Mouse (Mus musculus) liver, embryonic 13.5 days (tissue): ENCODE results near the gene Polr2l. TPM values are rescaled to one million over a fixed set of nuclear protein-coding genes. Genes with fewer than 3 reads are reported as not detected.
A peak's percentile ranks its signal among the peaks of the same experiment; 100 is the strongest.

Experiments
- ATAC-seq: fragments of 200-750 bp; cut with Nextera tagmentation; 2 replicates; pipeline ENCODE4 v1.8.0; 2017; ENCODE audit warnings: low read depth, mild to moderate bottlenecking, moderate number of reproducible peaks, moderate library complexity
- DNase-seq: peaks from one replicate; pipeline ENCODE4 v3.0.0; 2022
- H3K27ac ChIP-seq: fragments of 300-500 bp; sonication (generic); 2 replicates; pipeline ENCODE4 v1.5.1; 2015; ENCODE audit warnings: moderate library complexity, mild to moderate bottlenecking, inconsistent platforms
- H3K27me3 ChIP-seq: fragments of 300-500 bp; sonication (generic); 2 replicates; pipeline ENCODE4 v1.6.1; 2015; ENCODE audit warnings: mild to moderate bottlenecking, inconsistent platforms
- H3K36me3 ChIP-seq: fragments of 300-500 bp; sonication (generic); 2 replicates; pipeline ENCODE4 v1.6.1; 2015; ENCODE audit warnings: mild to moderate bottlenecking, inconsistent platforms
- H3K4me1 ChIP-seq: fragments of 300-500 bp; sonication (generic); replicated peaks from 2 replicates; pipeline ENCODE4 v1.6.1; 2015; ENCODE audit warnings: inconsistent platforms
- H3K4me2 ChIP-seq: fragments of 300-500 bp; sonication (generic); 2 replicates; pipeline ENCODE4 v1.6.1; 2015; ENCODE audit warnings: inconsistent platforms, mild to moderate bottlenecking, moderate library complexity
- H3K4me3 ChIP-seq: fragments of 300-500 bp; sonication (generic); replicated peaks from 2 replicates; pipeline ENCODE4 v1.5.1; 2015; ENCODE audit warnings: mild to moderate bottlenecking, inconsistent platforms
- H3K9ac ChIP-seq: fragments of 300-500 bp; sonication (generic); 2 replicates; pipeline ENCODE4 v1.6.1; 2015; ENCODE audit warnings: mild to moderate bottlenecking, inconsistent platforms
- H3K9me3 ChIP-seq: fragments of 300-500 bp; sonication (generic); replicated peaks from 2 replicates; pipeline ENCODE4 v1.6.1; 2016; ENCODE audit warnings: inconsistent platforms
- WGBS: fragments of 180-500 bp; shearing (Covaris S2); methylation state at CpG from one replicate; pipeline ENCODE4 v1.1.7; 2015; ENCODE audit not compliant: insufficient replicate concordance; 5-methylcytosine and 5-hydroxymethylcytosine counted together
- polyA plus RNA-seq: library from polyadenylated mRNA; unstranded; fragments of >200 nt; fragmentation: Nextera tagmentation; extraction: Ambion mirVana; gene quantifications from 2 replicates; pipeline ENCODE4 v1.2.1, GENCODE M21; 2015

Gene Polr2l
- polyA plus RNA-seq, 1 experiment from 2014 or later, result 72.4 TPM

- DNase-seq (peak; percentile 78), ATAC-seq (peak; percentile 68)
- peak within 1 kb of the TSS; percentile 79 for H3K27ac ChIP-seq
- H3K9me3 ChIP-seq, result no peaks in the 10 kb centered on the region
- H3K27me3 ChIP-seq, result no peaks in the 10 kb centered on the region
- H3K36me3 ChIP-seq, result peaks cover 49% of the 10 kb centered on the region
- peaks cover 65% of the 10 kb centered on the region for H3K4me1 ChIP-seq
- H3K4me3 ChIP-seq, result peak within 1 kb of the TSS; percentile 72
- H3K4me2 ChIP-seq, result peak within 1 kb of the TSS; percentile 97
- peak within 1 kb of the TSS; percentile 83 for H3K9ac ChIP-seq
- under 1% methylated on average over 25 of the region's 25 CpGs for WGBS
Measured at GRCm38 (mm10) chr7:141443828-141444237, 31.1 kb downstream of the Polr2l start, which contains the start of gene Pidd1. Gene Pidd1, minus strand, starts transcription at chr7:141444025.

GRCm38 (mm10) chr7:141443081-141443821 lies 31.7 kb downstream of the Polr2l start:
- peak; percentile 15 for ATAC-seq
- DNase-seq, result peak; percentile 42
- Histone ChIP-seq H3K4me2 (peak overlapping the region; percentile 97), H3K27me3 (no peaks in the 10 kb centered on the region), H3K9ac (peak overlapping the region; percentile 83), H3K9me3 (no peaks in the 10 kb centered on the region), H3K4me1 (peaks cover 63% of the 10 kb centered on the region), H3K27ac (peak overlapping the region; percentile 79), H3K36me3 (peaks cover 49% of the 10 kb centered on the region), H3K4me3 (peak overlapping the region; percentile 72)
- WGBS, result 19% methylated on average over 12 of the region's 12 CpGs

- Histone ChIP-seq H3K4me2 (peak overlapping the region; percentile 97), H3K27me3 (no peaks in the 10 kb centered on the region), H3K9me3 (no peaks in the 10 kb centered on the region), H3K4me1 (peaks cover 69% of the 10 kb centered on the region), H3K36me3 (peaks cover 54% of the 10 kb centered on the region), H3K27ac (peak overlapping the region; percentile 79; the same call in 1 of the 2 replicates), H3K9ac (peak overlapping the region; percentile 83), H3K4me3 (peak overlapping the region; percentile 72)
- 86% methylated on average over 13 of the region's 13 CpGs for WGBS
- DNase-seq (no peak), ATAC-seq (no peak)
Measured at GRCm38 (mm10) chr7:141442199-141442598, 32.7 kb downstream of the Polr2l start.

GRCm38 (mm10) chr7:141441460-141441859 lies 33.5 kb downstream of the Polr2l start:
- Histone ChIP-seq H3K27ac (peak overlapping the region; percentile 18; the same call in 1 of the 2 replicates), H3K9me3 (no peaks in the 10 kb centered on the region), H3K4me3 (no peak overlapping the region; the same call in 1 of the 2 replicates), H3K4me1 (peaks cover 71% of the 10 kb centered on the region), H3K36me3 (peaks cover 54% of the 10 kb centered on the region), H3K9ac (peak overlapping the region; percentile 83), H3K27me3 (no peaks in the 10 kb centered on the region), H3K4me2 (peak overlapping the region; percentile 97)
- ATAC-seq (no peak), DNase-seq (no peak)
- WGBS, result 92% methylated on average over 9 of the region's 9 CpGs

GRCm38 (mm10) chr7:141440613-141441012 lies 34.3 kb downstream of the Polr2l start:
- Histone ChIP-seq H3K27me3 (no peaks in the 10 kb centered on the region), H3K9me3 (no peaks in the 10 kb centered on the region), H3K4me3 (no peak overlapping the region), H3K9ac (no peak overlapping the region), H3K4me2 (no peak overlapping the region), H3K27ac (no peak overlapping the region), H3K36me3 (peaks cover 54% of the 10 kb centered on the region), H3K4me1 (peaks cover 78% of the 10 kb centered on the region)
- no peak for ATAC-seq
- WGBS, result 42% methylated on average over 6 of the region's 6 CpGs
- DNase-seq, result no peak

GRCm38 (mm10) chr7:141439811-141440210 lies 35.1 kb downstream of the Polr2l start:
- peaks cover 84% of the 10 kb centered on the region for H3K4me1 ChIP-seq

GRCm38 (mm10) chr7:141439140-141439679 lies 35.7 kb downstream of the Polr2l start:
- Histone ChIP-seq H3K27me3 (no peaks in the 10 kb centered on the region), H3K27ac (no peak overlapping the region; the same call in 1 of the 2 replicates), H3K4me1 (peaks cover 84% of the 10 kb centered on the region), H3K4me3 (no peak overlapping the region), H3K36me3 (peaks cover 54% of the 10 kb centered on the region), H3K4me2 (no peak overlapping the region), H3K9ac (no peak overlapping the region), H3K9me3 (no peaks in the 10 kb centered on the region)
- no peak for ATAC-seq
- no peak for DNase-seq
- WGBS, result 91% methylated on average over 10 of the region's 10 CpGs

More at GRCm38 (mm10) chr7:141439811-141440210, 35.1 kb downstream of the Polr2l start:
- no peak overlapping the region for H3K4me3 ChIP-seq
- DNase-seq (no peak), ATAC-seq (no peak)
- no peak overlapping the region for H3K9ac ChIP-seq
- H3K4me2 ChIP-seq, result no peak overlapping the region
- peaks cover 54% of the 10 kb centered on the region for H3K36me3 ChIP-seq
- no peaks in the 10 kb centered on the region for H3K27me3 ChIP-seq
- H3K27ac ChIP-seq, result no peak overlapping the region
- H3K9me3 ChIP-seq, result no peaks in the 10 kb centered on the region
- 90% methylated on average over 11 of the region's 11 CpGs for WGBS

GRCm38 (mm10) chr7:141438201-141438968 lies 36.5 kb downstream of the Polr2l start:
- Histone ChIP-seq H3K4me1 (peaks cover 86% of the 10 kb centered on the region), H3K9ac (peak overlapping the region; percentile 83; the same call in 1 of the 2 replicates), H3K9me3 (no peaks in the 10 kb centered on the region), H3K27me3 (no peaks in the 10 kb centered on the region), H3K36me3 (peaks cover 61% of the 10 kb centered on the region), H3K4me2 (no peak overlapping the region), H3K27ac (peak overlapping the region; percentile 36), H3K4me3 (no peak overlapping the region)
- 86% methylated on average over 12 of the region's 12 CpGs for WGBS
- ATAC-seq (no peak), DNase-seq (no peak)

- H3K4me1 ChIP-seq, result peaks cover 84% of the 10 kb centered on the region
- H3K36me3 ChIP-seq, result peaks cover 64% of the 10 kb centered on the region
- peak within 1 kb of the TSS; percentile 75 for H3K27ac ChIP-seq
- H3K4me3 ChIP-seq, result peak within 1 kb of the TSS; percentile 71
- peak within 1 kb of the TSS; percentile 83 for H3K9ac ChIP-seq
- 6% methylated on average over 53 of the region's 53 CpGs for whole genome bisulfite sequencing
- DNase-seq (peak; percentile 69), ATAC-seq (peak; percentile 78)
- H3K27me3 ChIP-seq, result no peaks in the 10 kb centered on the region
- peak within 1 kb of the TSS; percentile 93 for H3K4me2 ChIP-seq
- H3K9me3 ChIP-seq, result no peaks in the 10 kb centered on the region
Measured at GRCm38 (mm10) chr7:141437178-141438120, 37.5 kb downstream of the Polr2l start, which contains the start of gene Slc25a22. Gene Slc25a22, minus strand, starts transcription at chr7:141437892.

- H3K9ac ChIP-seq, result peak overlapping the region; percentile 83
- no peaks in the 10 kb centered on the region for H3K27me3 ChIP-seq
- H3K27ac ChIP-seq, result peak overlapping the region; percentile 75
- peak overlapping the region; percentile 71 for H3K4me3 ChIP-seq
- H3K4me2 ChIP-seq, result peak overlapping the region; percentile 93
- ATAC-seq (no peak), DNase-seq (no peak)
- 43% methylated on average over 2 of the region's 2 CpGs for WGBS
- peaks cover 81% of the 10 kb centered on the region for H3K4me1 ChIP-seq
- H3K36me3 ChIP-seq, result peaks cover 64% of the 10 kb centered on the region
- H3K9me3 ChIP-seq, result no peaks in the 10 kb centered on the region
Measured at GRCm38 (mm10) chr7:141436523-141436892, 38.4 kb downstream of the Polr2l start.
